Mouse (Mus musculus): Measurements from ENCODE around the gene Mef2b. TPM values are rescaled to one million over a fixed set of nuclear protein-coding genes. Genes with fewer than 3 reads are reported as not detected.

Gene Mef2b
- polyA plus RNA-seq, 1 experiment = 0.85 TPM

DNA sequence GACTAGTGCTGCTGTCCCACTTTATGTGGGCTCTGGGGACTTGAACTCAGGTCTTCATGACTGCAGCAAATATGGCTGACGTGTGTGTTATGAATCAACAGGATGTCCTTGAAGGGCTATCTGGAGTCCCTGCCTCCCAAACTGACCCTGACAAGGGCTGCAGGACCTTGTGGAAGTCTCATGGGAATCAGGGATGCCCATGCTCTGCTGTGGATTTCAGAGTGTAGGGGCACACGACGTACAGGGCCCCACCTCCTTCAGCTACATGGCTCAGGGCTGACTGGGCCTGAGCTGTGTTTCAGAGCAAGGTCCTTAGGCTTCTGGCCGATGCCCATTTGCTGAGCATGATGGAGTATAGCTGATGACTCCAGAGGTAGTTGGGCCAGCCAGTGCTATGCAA lies 43.7 kb downstream of the Mef2b start:
- H3K79me2 ChIP-seq (ENCODE audit: control insufficient read depth, insufficient read depth) = no peaks in the 10 kb centered on the region
- H3K36me3 ChIP-seq (ENCODE audit: control insufficient read depth, insufficient read depth) = peaks cover 5% of the 10 kb centered on the region
- no peak overlapping the region for H3K4me3 ChIP-seq
- H3K27me3 ChIP-seq (ENCODE audit: control insufficient read depth, insufficient read depth, insufficient read length) = no peaks in the 10 kb centered on the region
- H3K4me2 ChIP-seq (ENCODE audit: low read depth) = no peak overlapping the region
- H3ac ChIP-seq (ENCODE audit: control insufficient read depth, insufficient read length) = no peak overlapping the region
- TF ChIP-seq MAX (IDR thresholded peaks at IDR 0.05; ENCODE audit: low read depth) (no peak), E2F4 (IDR thresholded peaks at IDR 0.05; ENCODE audit: insufficient read depth) (no peak), SRF (IDR thresholded peaks at IDR 0.05; ENCODE audit: control insufficient read depth, insufficient read length, low read depth) (no peak), TCF3 (IDR thresholded peaks at IDR 0.05; ENCODE audit: insufficient read length, low read depth) (no peak), MYOD1 (IDR thresholded peaks at IDR 0.05; ENCODE audit: control insufficient read depth in 1 of 3, insufficient read length in 2 of 3, low read depth in 2 of 3) (no peak), POLR2A (IDR thresholded peaks at IDR 0.05; ENCODE audit: insufficient read length, low read depth) (no peak), USF1 (IDR thresholded peaks at IDR 0.05; ENCODE audit: low read depth) (no peak), CEBPB (IDR thresholded peaks at IDR 0.05; ENCODE audit: insufficient read depth, poor library complexity, severe bottlenecking) (no peak), MYOG (IDR thresholded peaks at IDR 0.05; ENCODE audit: control insufficient read depth in 1 of 3, insufficient read depth in 1 of 3, insufficient read length in 2 of 3, low read depth in 2 of 3) (no peak), POLR2AphosphoS2 (IDR thresholded peaks at IDR 0.05; ENCODE audit: insufficient read length, low read depth) (no peak), TCF12 (IDR thresholded peaks at IDR 0.05; ENCODE audit: insufficient read depth, poor library complexity, severe bottlenecking) (no peak), REST (IDR thresholded peaks at IDR 0.05; ENCODE audit: insufficient read depth, insufficient read length) (no peak)

DNA sequence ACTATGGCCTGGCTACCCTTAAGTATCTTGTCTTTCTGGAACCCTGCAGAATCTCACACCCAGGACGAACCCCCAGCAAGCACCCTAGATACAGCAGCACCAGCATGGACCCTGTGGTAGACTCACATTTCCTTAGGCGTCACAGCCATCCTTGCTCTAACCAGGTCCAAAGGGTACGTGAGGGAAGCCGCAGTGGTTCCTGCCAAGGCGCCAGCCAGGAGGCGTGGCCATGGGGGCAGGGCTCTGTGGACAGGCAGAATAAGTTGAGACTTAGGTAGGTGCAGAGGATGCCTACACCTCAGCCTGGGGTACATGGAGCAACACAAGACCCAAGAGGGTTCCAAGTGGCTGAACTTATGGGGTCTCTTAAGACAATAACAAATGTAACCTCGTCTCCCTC lies 49.2 kb downstream of the Mef2b start:
- Histone ChIP-seq H3K79me2 (ENCODE audit: control insufficient read depth, insufficient read depth) (no peaks in the 10 kb centered on the region), H3K36me3 (ENCODE audit: control insufficient read depth, insufficient read depth) (no peaks in the 10 kb centered on the region), H3K4me3 (no peak overlapping the region), H3K27me3 (ENCODE audit: control insufficient read depth, insufficient read depth, insufficient read length) (no peaks in the 10 kb centered on the region), H3K4me2 (ENCODE audit: low read depth) (no peak overlapping the region), H3ac (ENCODE audit: control insufficient read depth, insufficient read length) (no peak overlapping the region)
- no peak for TF ChIP-seq TCF12 (IDR thresholded peaks at IDR 0.05; ENCODE audit: insufficient read depth, poor library complexity, severe bottlenecking)
- no peak for TF ChIP-seq MAX (IDR thresholded peaks at IDR 0.05; ENCODE audit: low read depth)
- no peak for TF ChIP-seq USF1 (IDR thresholded peaks at IDR 0.05; ENCODE audit: low read depth)
- TF ChIP-seq TCF3 (IDR thresholded peaks at IDR 0.05; ENCODE audit: insufficient read length, low read depth) = no peak
- TF ChIP-seq POLR2AphosphoS2 (IDR thresholded peaks at IDR 0.05; ENCODE audit: insufficient read length, low read depth) = no peak
- TF ChIP-seq MYOG (IDR thresholded peaks at IDR 0.05; ENCODE audit: control insufficient read depth in 1 of 3, insufficient read depth in 1 of 3, insufficient read length in 2 of 3, low read depth in 2 of 3) = no peak
- TF ChIP-seq E2F4 (IDR thresholded peaks at IDR 0.05; ENCODE audit: insufficient read depth) = no peak
- TF ChIP-seq MYOD1 (IDR thresholded peaks at IDR 0.05; ENCODE audit: control insufficient read depth in 1 of 3, insufficient read length in 2 of 3, low read depth in 2 of 3) = no peak

DNA sequence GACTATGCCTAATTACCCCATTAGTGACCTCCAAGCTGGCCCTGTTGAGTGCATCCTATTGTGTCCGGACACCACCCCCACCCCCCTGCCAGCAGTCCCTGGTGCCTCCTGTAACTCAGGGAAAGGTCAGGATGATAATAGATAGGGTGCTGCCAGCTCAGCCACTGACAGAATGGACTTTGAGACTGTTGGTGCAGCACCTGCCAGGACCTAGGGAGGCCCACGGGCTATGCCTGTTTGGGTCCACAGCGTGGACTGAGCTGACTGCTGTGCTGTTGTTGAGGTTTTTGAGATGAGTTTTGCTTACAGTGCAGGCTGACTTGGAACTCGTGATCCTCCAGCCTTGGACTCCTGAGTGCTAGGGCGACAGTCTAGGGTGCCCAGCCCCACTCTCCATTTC lies 53.7 kb downstream of the Mef2b start:
- no peak for TF ChIP-seq CEBPB (IDR thresholded peaks at IDR 0.05; ENCODE audit: insufficient read depth, poor library complexity, severe bottlenecking)
- no peak for TF ChIP-seq MYOD1 (IDR thresholded peaks at IDR 0.05; ENCODE audit: control insufficient read depth in 1 of 3, insufficient read length in 2 of 3, low read depth in 2 of 3)
- no peak for TF ChIP-seq TCF12 (IDR thresholded peaks at IDR 0.05; ENCODE audit: insufficient read depth, poor library complexity, severe bottlenecking)
- TF ChIP-seq POLR2A (IDR thresholded peaks at IDR 0.05; ENCODE audit: insufficient read length, low read depth) = no peak
- no peak for TF ChIP-seq REST (IDR thresholded peaks at IDR 0.05; ENCODE audit: insufficient read depth, insufficient read length)
- no peak for TF ChIP-seq USF1 (IDR thresholded peaks at IDR 0.05; ENCODE audit: low read depth)
- no peak overlapping the region for H3K4me3 ChIP-seq
- no peak overlapping the region for H3K4me2 ChIP-seq (ENCODE audit: low read depth)
- H3K36me3 ChIP-seq (ENCODE audit: control insufficient read depth, insufficient read depth) = no peaks in the 10 kb centered on the region
- H3ac ChIP-seq (ENCODE audit: control insufficient read depth, insufficient read length) = no peak overlapping the region
- H3K27me3 ChIP-seq (ENCODE audit: control insufficient read depth, insufficient read depth, insufficient read length) = no peaks in the 10 kb centered on the region
- H3K79me2 ChIP-seq (ENCODE audit: control insufficient read depth, insufficient read depth) = no peaks in the 10 kb centered on the region

DNA sequence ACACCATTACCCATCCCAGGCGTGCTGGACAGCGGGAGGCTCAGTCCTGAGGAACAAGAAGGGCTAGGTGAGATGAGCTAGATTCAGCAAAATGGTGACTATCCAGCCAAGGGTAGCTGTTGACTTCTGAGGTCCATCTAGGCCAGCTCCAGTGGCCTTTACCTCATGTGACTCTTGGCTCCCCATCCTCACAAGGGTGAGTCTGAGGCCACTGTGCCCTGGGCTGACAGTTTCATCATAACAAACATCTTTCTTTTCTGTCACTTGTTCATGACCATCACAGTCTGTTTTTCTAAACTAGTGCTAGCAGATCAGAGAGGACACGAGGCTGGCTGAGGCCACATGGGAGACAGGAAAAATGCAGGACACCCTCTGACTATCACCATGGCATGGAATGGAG lies 54.7 kb downstream of the Mef2b start:
- Histone ChIP-seq H3ac (ENCODE audit: control insufficient read depth, insufficient read length) (no peak overlapping the region), H3K4me3 (no peak overlapping the region), H3K4me2 (ENCODE audit: low read depth) (no peak overlapping the region), H3K79me2 (ENCODE audit: control insufficient read depth, insufficient read depth) (no peaks in the 10 kb centered on the region), H3K36me3 (ENCODE audit: control insufficient read depth, insufficient read depth) (no peaks in the 10 kb centered on the region), H3K27me3 (ENCODE audit: control insufficient read depth, insufficient read depth, insufficient read length) (no peaks in the 10 kb centered on the region)
- TF ChIP-seq TCF12 (IDR thresholded peaks at IDR 0.05; ENCODE audit: insufficient read depth, poor library complexity, severe bottlenecking) = no peak
- no peak for TF ChIP-seq TCF3 (IDR thresholded peaks at IDR 0.05; ENCODE audit: insufficient read length, low read depth)
- TF ChIP-seq SRF (IDR thresholded peaks at IDR 0.05; ENCODE audit: control insufficient read depth, insufficient read length, low read depth) = no peak
- no peak for TF ChIP-seq CEBPB (IDR thresholded peaks at IDR 0.05; ENCODE audit: insufficient read depth, poor library complexity, severe bottlenecking)
- TF ChIP-seq MYOD1 (IDR thresholded peaks at IDR 0.05; ENCODE audit: control insufficient read depth in 1 of 3, insufficient read length in 2 of 3, low read depth in 2 of 3) = no peak
- no peak for TF ChIP-seq POLR2A (IDR thresholded peaks at IDR 0.05; ENCODE audit: insufficient read length, low read depth)
- TF ChIP-seq E2F4 (IDR thresholded peaks at IDR 0.05; ENCODE audit: insufficient read depth) = no peak
- no peak for TF ChIP-seq USF1 (IDR thresholded peaks at IDR 0.05; ENCODE audit: low read depth)
- TF ChIP-seq MYOG (IDR thresholded peaks at IDR 0.05; ENCODE audit: control insufficient read depth in 1 of 3, insufficient read depth in 1 of 3, insufficient read length in 2 of 3, low read depth in 2 of 3) = no peak
- no peak for TF ChIP-seq REST (IDR thresholded peaks at IDR 0.05; ENCODE audit: insufficient read depth, insufficient read length)

DNA sequence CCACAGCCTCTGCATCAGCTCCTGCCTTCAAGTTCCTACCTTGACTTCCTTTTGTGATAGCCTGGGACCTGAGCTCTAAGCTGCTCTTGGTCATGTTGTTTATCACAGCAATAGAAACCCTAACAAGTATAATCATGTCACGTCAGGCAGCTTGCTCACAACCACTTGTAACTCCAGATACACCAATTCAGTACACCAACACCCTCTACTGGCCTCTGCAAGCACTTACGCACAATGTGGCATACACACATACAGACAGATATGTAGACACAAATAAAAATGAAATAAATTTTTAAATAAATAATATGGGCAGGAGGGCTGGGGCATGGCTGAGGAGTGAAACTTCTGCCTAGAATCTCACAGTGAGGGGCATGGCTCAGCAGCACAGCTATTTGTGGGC lies 56.3 kb downstream of the Mef2b start:
- no peak overlapping the region for H3ac ChIP-seq (ENCODE audit: control insufficient read depth, insufficient read length)
- H3K36me3 ChIP-seq (ENCODE audit: control insufficient read depth, insufficient read depth) = no peaks in the 10 kb centered on the region
- H3K27me3 ChIP-seq (ENCODE audit: control insufficient read depth, insufficient read depth, insufficient read length) = no peaks in the 10 kb centered on the region
- no peaks in the 10 kb centered on the region for H3K79me2 ChIP-seq (ENCODE audit: control insufficient read depth, insufficient read depth)
- TF ChIP-seq E2F4 (IDR thresholded peaks at IDR 0.05; ENCODE audit: insufficient read depth) (no peak), REST (IDR thresholded peaks at IDR 0.05; ENCODE audit: insufficient read depth, insufficient read length) (no peak), TCF3 (IDR thresholded peaks at IDR 0.05; ENCODE audit: insufficient read length, low read depth) (no peak), MYOD1 (IDR thresholded peaks at IDR 0.05; ENCODE audit: control insufficient read depth in 1 of 3, insufficient read length in 2 of 3, low read depth in 2 of 3) (no peak), TCF12 (IDR thresholded peaks at IDR 0.05; ENCODE audit: insufficient read depth, poor library complexity, severe bottlenecking) (no peak)
- H3K4me2 ChIP-seq (ENCODE audit: low read depth) = no peak overlapping the region
- H3K4me3 ChIP-seq = no peak overlapping the region

Measured in myocyte (in vitro differentiated cells).